Mouse (Mus musculus) small intestine, adult 2 months (tissue): ENCODE data around the gene Olfr221.

ENCODE experiments used
- CTCF ChIP-seq: fragments of 200-500 bp; IDR thresholded peaks from 2 replicates; pipeline ENCODE4 v1.5.1; 2012; ENCODE audit warnings: low read depth, mild to moderate bottlenecking, control low read depth, inconsistent platforms, low read length, moderate library complexity, mixed read lengths; ENCODE audit not compliant: insufficient replicate concordance, insufficient read length; ENCODE audit errors: extremely low read depth
- POLR2A ChIP-seq: fragments of 200-500 bp; IDR thresholded peaks from 2 replicates; pipeline ENCODE4 v1.6.1; 2012; ENCODE audit warnings: low read depth, mild to moderate bottlenecking, control low read depth, inconsistent platforms, low read length, moderate library complexity

DNA sequence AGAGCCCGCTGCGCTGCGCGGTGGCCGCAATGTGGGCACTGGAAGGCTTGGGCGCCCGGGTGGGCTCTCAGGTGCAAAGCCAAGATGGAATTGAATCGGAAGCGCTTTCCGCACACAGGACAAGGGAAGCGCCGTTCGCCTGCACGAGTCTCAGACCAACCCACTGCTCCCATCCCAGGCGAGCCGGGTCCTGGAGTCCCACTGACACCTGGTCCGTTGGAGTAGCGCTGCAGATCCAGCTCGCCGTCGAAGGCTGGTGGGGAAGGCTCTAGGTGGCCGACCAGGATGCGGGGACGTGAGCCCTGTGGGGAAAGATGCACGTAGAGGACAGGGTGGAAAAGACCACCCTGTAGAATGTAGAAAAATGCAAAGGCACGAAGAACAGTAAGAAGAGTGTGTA, 32.9 kb downstream of the Olfr221 start:
- no peak for TF ChIP-seq POLR2A
- TF ChIP-seq CTCF, result no peak
